Comparison of ENCODE assay signal across 7 mouse cellular contexts in genomic region chr9:107906252-107906966, GRCm38 (mm10). TPM values are rescaled to one million over a fixed set of nuclear protein-coding genes. Genes with fewer than 3 reads are reported as not detected.
A peak's percentile ranks its signal among the peaks of the same experiment; 100 is the strongest.
DNase-seq lines count a peak whose midpoint lies in the region; ATAC-seq and TF ChIP-seq lines count a peak whose summit lies in the region.

Gene Mst1r (plus strand): TSS chr9:107906873.

- no peak for TF ChIP-seq EP300 in stomach, postnatal 0 days (optimal IDR thresholded peaks at IDR 0.05)

- no peak within 1 kb of the TSS for H3K4me3 ChIP-seq in embryonic fibroblast, embryonic 13.5 days (ENCODE audit: insufficient read depth, low read length)
- peak within 1 kb of the TSS; percentile 54 for H3K4me3 ChIP-seq in heart, embryonic 16.5 days (ENCODE audit: low read length)
- H3K4me3 ChIP-seq in stomach, postnatal 0 days (ENCODE audit: low read depth, low read length), result peak within 1 kb of the TSS; percentile 51

- no peaks in the 10 kb centered on the region for H3K36me3 ChIP-seq in heart, embryonic 16.5 days (ENCODE audit: control insufficient read depth, insufficient read depth)
- peaks cover under 1% of the 10 kb centered on the region; the same call in 1 of the 2 replicates for H3K36me3 ChIP-seq in stomach, postnatal 0 days (ENCODE audit: control insufficient read depth, insufficient read depth, low read length)

- peak within 1 kb of the TSS; percentile 88 for H3K4me2 ChIP-seq in heart, embryonic 16.5 days (ENCODE audit: low read depth, low read length)
- peak within 1 kb of the TSS; percentile 91 for H3K4me2 ChIP-seq in stomach, postnatal 0 days (replicated peaks; ENCODE audit: low read depth)

- peak; percentile 91 for DNase-seq in adrenal gland, postnatal 10 days
- DNase-seq in kidney, postnatal 14 days, result peak; percentile 90
- peak; percentile 94 for DNase-seq in stomach, postnatal 0 days (ENCODE audit: low spot score)
- DNase-seq in layer of hippocampus, postnatal 25 days (ENCODE audit: extremely low spot score in 1 of 2, low spot score in 1 of 2), result no peak

- peak; percentile 63 for TF ChIP-seq POLR2A in embryonic fibroblast, embryonic 13.5 days (IDR thresholded peaks at IDR 0.05; ENCODE audit: low read depth, low read length)

- no peak within 1 kb of the TSS for H3K27ac ChIP-seq in embryonic fibroblast, embryonic 13.5 days (ENCODE audit: insufficient read depth, low read length)
- peak within 1 kb of the TSS; percentile 38; the same call in 1 of the 2 replicates for H3K27ac ChIP-seq in heart, embryonic 16.5 days (ENCODE audit: low read length)
- peak within 1 kb of the TSS; percentile 96 for H3K27ac ChIP-seq in stomach, postnatal 0 days (replicated peaks)

- H3K9me3 ChIP-seq in heart, embryonic 16.5 days (replicated peaks; ENCODE audit: control insufficient read depth, low read length), result no peaks in the 10 kb centered on the region
- no peaks in the 10 kb centered on the region for H3K9me3 ChIP-seq in stomach, postnatal 0 days (ENCODE audit: control insufficient read depth, low read length)

- no peaks in the 10 kb centered on the region; the same call in 1 of the 2 replicates for H3K27me3 ChIP-seq in heart, embryonic 16.5 days (ENCODE audit: control insufficient read depth, insufficient read depth, low read length)
- no peaks in the 10 kb centered on the region for H3K27me3 ChIP-seq in stomach, postnatal 0 days (ENCODE audit: control insufficient read depth, insufficient read depth, low read length)

- WGBS in heart, embryonic 16.5 days, result 17% methylated on average over 19 of the region's 19 CpGs
- 18% methylated on average over 14 of the region's 19 CpGs for WGBS in stomach, postnatal 0 days

- H3K9ac ChIP-seq in heart, embryonic 16.5 days (ENCODE audit: low read length), result peak within 1 kb of the TSS; percentile 74
- peak within 1 kb of the TSS; percentile 72 for H3K9ac ChIP-seq in stomach, postnatal 0 days (ENCODE audit: low read length)

- no peaks in the 10 kb centered on the region for H3K4me1 ChIP-seq in embryonic fibroblast, embryonic 13.5 days (ENCODE audit: control insufficient read depth, insufficient read depth, low read length)
- H3K4me1 ChIP-seq in heart, embryonic 16.5 days (ENCODE audit: control insufficient read depth, insufficient read depth, low read length), result peaks cover 20% of the 10 kb centered on the region
- H3K4me1 ChIP-seq in stomach, postnatal 0 days (replicated peaks; ENCODE audit: control insufficient read depth, insufficient read depth), result peaks cover 9% of the 10 kb centered on the region

- ATAC-seq in heart, embryonic 16.5 days (replicated peaks; ENCODE audit: extremely low read depth, insufficient read depth, low FRiP score), result peak; percentile 75
- peak; percentile 51 for ATAC-seq in megakaryocyte progenitor cell, adult 5-6 weeks (replicated peaks; ENCODE audit: poor library complexity)
- ATAC-seq in stomach, postnatal 0 days (ENCODE audit: low FRiP score, low TSS enrichment), result peak; percentile 67

- no peak for TF ChIP-seq CTCF in embryonic fibroblast, embryonic 13.5 days (IDR thresholded peaks at IDR 0.05; ENCODE audit: borderline replicate concordance, insufficient read depth, low read length)
- TF ChIP-seq CTCF in stomach, postnatal 0 days (IDR thresholded peaks at IDR 0.05; ENCODE audit: low read depth), result no peak

RNA-seq across cellular contexts. Expression of gene Mst1r, which starts in this region (rescaled TPM):
- 1 to 10 TPM; 5.6 to 8.5 TPM for total RNA-seq in adrenal gland, postnatal 10 days (2021)
- polyA plus RNA-seq in embryonic fibroblast, embryonic 13.5 days (2011; ENCODE audit: insufficient read length, low read depth, missing spikeins), result 0.61 and 1.6 TPM in 2 replicates
- polyA plus RNA-seq in heart, embryonic 16.5 days (2015; fragmentation: Nextera tagmentation; extraction: Ambion mirVana), result 2.4 and 2.8 TPM in 2 replicates
- total RNA-seq in megakaryocyte progenitor cell, adult 5-6 weeks (2015), result 0.22 TPM in 1 of 2 replicates, not detected in the other
- 0.07 TPM in 1 of 2 replicates, not detected in the other for total RNA-seq in megakaryocyte progenitor cell, adult 5-6 weeks (2017)
- 10.4 and 10.6 TPM in 2 replicates for polyA plus RNA-seq in stomach, postnatal 0 days (2015; fragmentation: Nextera tagmentation; extraction: Ambion mirVana)
- 1 to 10 TPM; 1.6 to 2.6 TPM for total RNA-seq in layer of hippocampus, postnatal 25 days (2021)

Comparison
In these comparisons a context has a peak if more than half of its experiments do, and no peak if none do; other contexts are left out.
1. Peak in ATAC-seq in megakaryocyte progenitor cell, adult 5-6 weeks; RNA of the gene not detected or under 1 TPM.
2. DNase-seq: peak in adrenal gland, postnatal 10 days (single experiment), kidney, postnatal 14 days (single experiment) and stomach, postnatal 0 days (single experiment); none in layer of hippocampus, postnatal 25 days (0 of 2).
3. Peak in every context shown above with its lines, with median percentiles within 50 percentile points of each other: ATAC-seq.